Mouse (Mus musculus) heart, postnatal 0 days (tissue): ENCODE data around the gene Fan1. TPM values are rescaled to one million over a fixed set of nuclear protein-coding genes. Genes with fewer than 3 reads are reported as not detected.

Source experiments
- ATAC-seq: fragments of 200-750 bp; cut with Nextera tagmentation; 2 replicates; pipeline ENCODE4 v1.8.0; 2017; ENCODE audit warnings: low read depth, moderate number of reproducible peaks, moderate library complexity; ENCODE audit not compliant: insufficient read depth
- DNase-seq: peaks from one replicate; pipeline ENCODE4 v3.0.0-alpha.2; 2016; ENCODE audit warnings: low spot score
- H3K27ac ChIP-seq: fragments of 300-500 bp; sonication (generic); 2 replicates; pipeline ENCODE4 v1.5.1; 2014; ENCODE audit warnings: low read depth, mild to moderate bottlenecking
- H3K27me3 ChIP-seq: fragments of 300-500 bp; sonication (generic); 2 replicates; pipeline ENCODE4 v1.6.1; 2014; ENCODE audit warnings: low read length, mixed read lengths; ENCODE audit not compliant: control insufficient read depth, insufficient read depth
- H3K36me3 ChIP-seq: fragments of 300-500 bp; sonication (generic); replicated peaks from 2 replicates; pipeline ENCODE4 v1.6.1; 2014; ENCODE audit warnings: low read length, mixed read lengths; ENCODE audit not compliant: control insufficient read depth, insufficient read depth
- H3K4me1 ChIP-seq: fragments of 300-500 bp; sonication (generic); 2 replicates; pipeline ENCODE4 v1.6.1; 2014; ENCODE audit warnings: antibody characterized with exemption; ENCODE audit not compliant: control insufficient read depth, insufficient read depth
- H3K4me2 ChIP-seq: fragments of 300-500 bp; sonication (generic); 2 replicates; pipeline ENCODE4 v1.6.1; 2014; ENCODE audit warnings: low read depth, mild to moderate bottlenecking, low read length, moderate library complexity
- H3K4me3 ChIP-seq: fragments of 300-500 bp; sonication (generic); 2 replicates; pipeline ENCODE4 v1.5.1; 2014; ENCODE audit warnings: low read depth, low read length
- H3K9ac ChIP-seq: fragments of 300-500 bp; sonication (generic); replicated peaks from 2 replicates; pipeline ENCODE4 v1.6.1; 2014; ENCODE audit warnings: low read depth, low read length, mixed read lengths
- H3K9me3 ChIP-seq: fragments of 300-500 bp; sonication (generic); replicated peaks from 2 replicates; pipeline ENCODE4 v1.6.1; 2016; ENCODE audit warnings: low read length; ENCODE audit not compliant: control insufficient read depth
- CTCF ChIP-seq: IDR thresholded peaks from 2 replicates; pipeline ENCODE4 v1.5.1; 2016; ENCODE audit warnings: antibody characterized with exemption, control low read depth, low read depth
- EP300 ChIP-seq: IDR thresholded peaks from 2 replicates; pipeline ENCODE4 v1.6.1; 2016; ENCODE audit warnings: antibody characterized with exemption, low read depth
- WGBS: fragments of 180-500 bp; shearing (Covaris S2); extraction: QIAGEN DNeasy Blood & Tissue Kit; methylation state at CpG from one replicate; pipeline ENCODE4 v1.1.7; 2014; 5-methylcytosine and 5-hydroxymethylcytosine counted together
- polyA plus RNA-seq: library from polyadenylated mRNA; unstranded; fragments of >200 nt; fragmentation: Nextera tagmentation; extraction: Ambion mirVana; gene quantifications from 2 replicates; pipeline ENCODE4 v1.2.1, GENCODE M21; 2015
- total RNA-seq: library from RNA; depleted of rRNA; stranded (reverse); fragments of >200 nt; gene quantifications from 2 replicates; pipeline ENCODE4 v1.2.3, GENCODE M21; 2014; ENCODE audit warnings: low replicate concordance

Gene Fan1
- total and polyA plus RNA-seq, 2 experiments from 2014 or later, result 3.9 to 8.9 TPM

DNA sequence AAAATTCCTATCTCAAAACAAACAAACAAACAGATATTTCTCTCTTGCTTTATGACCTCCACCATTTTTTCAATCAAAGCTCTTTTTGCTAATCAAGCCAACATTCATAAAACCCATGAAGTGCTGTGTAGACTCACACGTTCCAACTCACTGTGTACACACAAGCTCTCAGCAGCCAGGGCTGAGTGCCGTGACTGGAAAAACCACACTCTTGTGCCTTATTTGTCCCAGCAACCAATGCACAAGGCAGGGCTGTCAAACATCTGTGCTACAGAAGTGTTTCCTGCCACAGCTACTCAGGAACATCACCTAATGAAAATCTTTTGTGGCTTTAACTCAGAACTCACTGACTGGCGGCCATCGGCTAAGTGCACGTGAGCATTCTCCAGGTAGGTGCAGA is 8.0 kb downstream of the Fan1 start:
- TF ChIP-seq EP300 (no peak), CTCF (no peak)
- Histone ChIP-seq H3K4me3 (no peak overlapping the region), H3K27ac (no peak overlapping the region), H3K9me3 (no peaks in the 10 kb centered on the region), H3K27me3 (no peaks in the 10 kb centered on the region), H3K4me2 (no peak overlapping the region), H3K9ac (no peak overlapping the region), H3K36me3 (peaks cover 79% of the 10 kb centered on the region), H3K4me1 (no peaks in the 10 kb centered on the region)
- DNase-seq (no peak), ATAC-seq (no peak)
- WGBS, result 90% methylated on average over 5 of the region's 5 CpGs

DNA sequence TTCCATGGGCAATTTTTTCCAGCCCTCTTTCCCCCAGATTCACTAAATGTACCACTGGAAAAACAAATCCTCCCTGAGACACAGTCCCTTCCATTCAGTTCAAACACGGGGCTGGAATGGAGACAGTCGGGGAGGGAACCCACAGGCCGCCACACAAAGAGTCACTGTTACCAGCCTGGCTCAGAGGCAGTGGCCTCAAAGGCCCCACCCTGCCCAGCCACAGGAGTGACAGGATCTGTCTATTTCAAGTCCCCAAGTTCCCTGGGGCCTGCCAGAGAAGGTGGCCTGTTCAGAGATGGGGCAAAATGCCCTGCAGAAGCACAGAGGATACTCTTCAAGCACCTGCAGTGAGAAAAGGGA is 13.3 kb downstream of the Fan1 start:
- Histone ChIP-seq H3K4me3 (no peak overlapping the region), H3K27ac (no peak overlapping the region), H3K4me1 (no peaks in the 10 kb centered on the region), H3K9me3 (no peaks in the 10 kb centered on the region), H3K36me3 (peaks cover 68% of the 10 kb centered on the region), H3K9ac (no peak overlapping the region), H3K4me2 (no peak overlapping the region), H3K27me3 (no peaks in the 10 kb centered on the region)
- WGBS, result 66% methylated on average over 3 of the region's 3 CpGs
- TF ChIP-seq CTCF (no peak), EP300 (no peak)
- ATAC-seq, result no peak
- no peak for DNase-seq

DNA sequence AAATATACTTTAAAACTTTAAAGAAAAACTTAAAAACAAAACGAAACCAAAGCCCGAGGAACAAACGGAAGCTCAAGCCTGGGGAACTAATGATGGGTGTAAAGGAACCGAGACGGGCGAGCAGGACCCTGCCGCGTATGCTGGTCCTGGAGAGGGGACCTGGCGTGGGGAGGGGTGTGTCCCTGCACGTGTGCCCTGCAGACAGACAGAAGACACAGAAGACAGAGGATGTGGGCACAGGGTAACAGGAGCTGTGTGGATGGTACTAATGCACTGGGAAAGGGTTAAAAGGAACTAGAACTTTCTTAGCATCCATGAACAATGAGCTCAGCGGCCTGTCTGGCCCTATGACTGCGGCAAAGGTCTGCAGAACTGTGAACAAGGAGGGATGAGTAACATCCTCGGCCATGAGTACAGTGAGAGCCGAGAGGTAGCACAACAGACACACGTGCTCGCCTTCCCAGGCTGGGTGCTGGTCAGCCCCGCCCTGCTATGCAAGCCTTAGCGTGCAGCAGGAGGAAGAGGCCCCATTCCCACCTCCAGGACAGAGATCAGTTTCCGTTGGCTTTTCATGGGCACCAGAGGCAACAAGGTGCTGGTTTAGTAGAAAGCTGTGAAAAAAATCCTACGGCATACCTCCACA is 13.8 kb downstream of the Fan1 start:
- Histone ChIP-seq H3K27ac (no peak overlapping the region), H3K4me1 (no peaks in the 10 kb centered on the region), H3K9ac (no peak overlapping the region), H3K27me3 (no peaks in the 10 kb centered on the region), H3K9me3 (no peaks in the 10 kb centered on the region), H3K36me3 (peaks cover 64% of the 10 kb centered on the region), H3K4me3 (no peak overlapping the region), H3K4me2 (no peak overlapping the region)
- DNase-seq (no peak), ATAC-seq (no peak)
- WGBS, result 89% methylated on average over 20 of the region's 20 CpGs
- TF ChIP-seq EP300, result no peak
- no peak for TF ChIP-seq CTCF

DNA sequence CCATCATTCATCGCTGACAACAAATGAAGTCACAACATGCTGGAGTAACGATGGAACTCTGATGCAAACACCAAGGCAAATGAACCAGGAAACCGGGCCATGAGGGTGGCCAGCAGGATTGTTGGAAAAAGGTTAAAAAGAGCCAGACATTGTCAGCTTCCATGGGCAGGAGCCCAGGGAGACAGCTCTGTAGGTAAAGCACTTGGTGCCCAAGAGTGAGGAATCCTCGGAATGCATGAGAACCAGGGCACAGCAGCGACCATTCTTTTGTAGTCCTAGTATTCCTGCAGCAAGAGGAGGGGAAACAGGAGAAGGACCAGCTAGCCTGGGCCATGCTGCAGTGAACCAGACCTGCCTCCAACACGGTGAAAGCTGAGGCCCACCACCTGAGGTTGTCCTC is 15.2 kb downstream of the Fan1 start:
- Histone ChIP-seq H3K9me3 (no peaks in the 10 kb centered on the region), H3K27me3 (no peaks in the 10 kb centered on the region), H3K4me3 (no peak overlapping the region), H3K36me3 (peaks cover 50% of the 10 kb centered on the region), H3K4me2 (no peak overlapping the region), H3K9ac (no peak overlapping the region), H3K4me1 (no peaks in the 10 kb centered on the region), H3K27ac (no peak overlapping the region)
- ATAC-seq, result no peak
- 74% methylated on average over 6 of the region's 6 CpGs for WGBS
- no peak for TF ChIP-seq EP300
- TF ChIP-seq CTCF, result no peak
- DNase-seq, result no peak

DNA sequence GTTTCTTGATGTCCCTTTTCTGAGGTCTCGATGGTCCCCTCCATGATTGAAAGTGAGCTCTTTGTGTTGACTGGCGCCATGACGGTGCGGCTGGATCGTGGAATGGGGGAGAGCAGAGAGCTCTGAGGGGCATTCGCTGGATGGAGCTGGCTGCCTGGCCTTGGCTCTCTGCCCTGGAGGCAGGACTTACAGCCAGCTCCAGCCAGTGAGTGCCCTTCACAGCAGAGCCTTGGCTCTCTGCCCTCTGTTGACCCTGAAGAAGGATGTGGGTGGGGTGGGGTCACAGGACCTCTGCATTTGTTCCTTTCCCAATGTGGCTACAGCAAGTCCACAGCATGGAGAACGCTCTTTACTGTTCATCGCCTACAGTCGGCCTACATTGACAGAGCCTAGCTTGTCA is 16.5 kb downstream of the Fan1 start:
- Histone ChIP-seq H3K9me3 (no peaks in the 10 kb centered on the region), H3K4me2 (no peak overlapping the region), H3K27ac (no peak overlapping the region), H3K27me3 (no peaks in the 10 kb centered on the region), H3K4me1 (no peaks in the 10 kb centered on the region), H3K36me3 (peaks cover 49% of the 10 kb centered on the region), H3K9ac (no peak overlapping the region), H3K4me3 (no peak overlapping the region)
- DNase-seq (peak; percentile 8), ATAC-seq (peak; percentile 60; the same call in 1 of the 2 replicates)
- 77% methylated on average over 9 of the region's 9 CpGs for WGBS
- TF ChIP-seq EP300 (no peak), CTCF (no peak)

DNA sequence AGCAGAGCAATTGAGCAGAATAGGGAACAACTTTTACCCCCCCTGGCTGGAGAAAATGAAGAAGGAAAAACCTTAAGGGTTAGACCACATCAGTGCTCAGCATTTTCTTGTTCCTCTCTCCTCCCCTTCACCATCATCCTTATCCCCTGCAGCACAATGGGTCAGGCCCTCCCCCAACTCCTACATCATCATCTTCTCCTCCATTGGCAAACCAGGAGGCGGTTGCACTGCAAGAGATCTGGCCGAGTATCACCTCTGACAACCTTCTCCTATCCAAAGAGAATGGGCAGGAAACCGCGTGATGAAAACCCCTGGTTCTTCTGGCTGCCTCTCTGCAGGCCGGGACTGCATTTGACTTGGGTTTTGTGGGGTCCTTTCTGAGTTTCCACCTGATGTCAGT is 17.2 kb downstream of the Fan1 start:
- DNase-seq, result no peak
- WGBS, result 86% methylated on average over 5 of the region's 5 CpGs
- H3K9me3 ChIP-seq, result no peaks in the 10 kb centered on the region

More for the DNA sequence above, 17.2 kb downstream of the Fan1 start:
- Histone ChIP-seq H3K4me1 (no peaks in the 10 kb centered on the region), H3K4me2 (no peak overlapping the region), H3K4me3 (no peak overlapping the region), H3K36me3 (peaks cover 49% of the 10 kb centered on the region), H3K9ac (no peak overlapping the region), H3K27ac (no peak overlapping the region), H3K27me3 (no peaks in the 10 kb centered on the region)
- TF ChIP-seq CTCF, result no peak
- no peak for TF ChIP-seq EP300
- ATAC-seq, result no peak
